Mouse (Mus musculus) heart, adult 2 months (tissue): ENCODE measurements around the gene Myh8.

Source experiments
- CTCF ChIP-seq: fragments of 200-600 bp; IDR thresholded peaks from 2 replicates; pipeline ENCODE4 v1.8.1; 2022; ENCODE audit warnings: antibody characterized with exemption, mild to moderate bottlenecking, moderate library complexity
- POLR2A ChIP-seq: fragments of 200-500 bp; IDR thresholded peaks from 2 replicates; pipeline ENCODE4 v1.6.1; 2011; ENCODE audit warnings: mild to moderate bottlenecking, low read depth, low read length, control low read depth; ENCODE audit not compliant: insufficient read depth

- TF ChIP-seq CTCF (no peak), POLR2A (no peak)
These were observed 81.1 kb downstream of the Myh8 start for GRCm38 (mm10) chr11:67358031-67358430.
